ENCODE assay signal across 29 mouse cellular contexts in genomic region chr14:21952541-21952940, GRCm38 (mm10). TPM values are rescaled to one million over a fixed set of nuclear protein-coding genes. Genes with fewer than 3 reads are reported as not detected.
DNase-seq lines count a peak whose midpoint lies in the region; ATAC-seq and TF ChIP-seq lines count a peak whose summit lies in the region.
"Had no signal": no experiment of that assay in that cellular context is flagged by ENCODE, and none has a peak within 500 bp of the region (broad histone marks: within the 10 kb centered on the region; RNA-seq: fewer than 3 reads in every experiment).

No protein-coding gene starts in this region.

- H3K9ac ChIP-seq in kidney, embryonic 15.5 days, result no peak overlapping the region
- H3K9ac ChIP-seq in limb, embryonic 12.5 days (replicated peaks), result no peak overlapping the region
- H3K9ac ChIP-seq in stomach, postnatal 0 days (ENCODE audit: low read length), result no peak overlapping the region
- H3K9ac ChIP-seq: heart, embryonic 13.5 days; hindbrain, embryonic 15.5 days; liver, embryonic 15.5 days; lung, embryonic 14.5 days; midbrain, embryonic 15.5 days; neural tube, embryonic 13.5 days had no signal

- no peak overlapping the region for H3K4me3 ChIP-seq in kidney, embryonic 15.5 days (replicated peaks)
- no peak overlapping the region for H3K4me3 ChIP-seq in limb, embryonic 12.5 days (replicated peaks)
- no peak overlapping the region for H3K4me3 ChIP-seq in stomach, postnatal 0 days (ENCODE audit: low read depth, low read length)
- H3K4me3 ChIP-seq: gastrocnemius, adult 2 months; heart, embryonic 13.5 days; hindbrain, embryonic 10.5 days; hindbrain, embryonic 15.5 days; liver, embryonic 15.5 days; midbrain, embryonic 15.5 days; neural tube, embryonic 13.5 days had no signal

- no peak for DNase-seq in kidney, adult 8-10 months
- peak; percentile 42 for DNase-seq in forelimb bud, embryonic 11.5 days (ENCODE audit: low read depth, low spot score)
- no peak for DNase-seq in stomach, postnatal 0 days (ENCODE audit: low spot score)
- no peak for DNase-seq in layer of hippocampus, adult 18-20 months (ENCODE audit: low spot score in 2 of 2)
- no peak for DNase-seq in urinary bladder, postnatal 4 days (ENCODE audit: low spot score in 2 of 2)
- DNase-seq: adrenal gland, postnatal 10 days; cerebellum, adult 8-10 months; cerebellum, postnatal 25 days; gastrocnemius, adult 2 months; gastrocnemius, postnatal 36 days; heart, postnatal 10 days; kidney, adult 9 months; layer of hippocampus, postnatal 36 days; lung, embryonic 14.5 days; lung, postnatal 14 days; right cerebral cortex, postnatal 14 days; thymus, adult 18-20 months; thymus, postnatal 25 days had no signal

- ATAC-seq in kidney, embryonic 15.5 days (replicated peaks; ENCODE audit: low FRiP score), result peak; percentile 46
- ATAC-seq in limb, embryonic 12.5 days (ENCODE audit: insufficient number of reproducible peaks, insufficient read depth, low FRiP score, low TSS enrichment, low read depth), result 0 out of 2 replicates have a peak, but pooled peaks have one; percentile 14
- 0 out of 2 replicates have a peak, but pooled peaks have one; percentile 2 for ATAC-seq in stomach, postnatal 0 days (ENCODE audit: low FRiP score, low TSS enrichment)
- ATAC-seq: forebrain, embryonic 14.5 days; inflammation-experienced regulatory T-cells, adult 6 months; midbrain, embryonic 15.5 days; Patski had no signal

- H3K9me3 ChIP-seq in kidney, embryonic 15.5 days (replicated peaks), result no peaks in the 10 kb centered on the region
- H3K9me3 ChIP-seq in limb, embryonic 12.5 days, result peaks cover 7% of the 10 kb centered on the region; the same call in 1 of the 2 replicates
- H3K9me3 ChIP-seq in stomach, postnatal 0 days (ENCODE audit: control insufficient read depth, low read length), result no peaks in the 10 kb centered on the region
- H3K9me3 ChIP-seq: heart, embryonic 13.5 days; hindbrain, embryonic 15.5 days; liver, embryonic 15.5 days; midbrain, embryonic 15.5 days; neural tube, embryonic 13.5 days had no signal

- H3K36me3 ChIP-seq in kidney, embryonic 15.5 days, result no peaks in the 10 kb centered on the region
- no peaks in the 10 kb centered on the region for H3K36me3 ChIP-seq in limb, embryonic 12.5 days
- no peaks in the 10 kb centered on the region for H3K36me3 ChIP-seq in stomach, postnatal 0 days (ENCODE audit: control insufficient read depth, insufficient read depth, low read length)
- H3K36me3 ChIP-seq: heart, embryonic 13.5 days; hindbrain, embryonic 10.5 days; hindbrain, embryonic 15.5 days; liver, embryonic 15.5 days; midbrain, embryonic 15.5 days; neural tube, embryonic 13.5 days had no signal

- TF ChIP-seq CTCF in stomach, postnatal 0 days (IDR thresholded peaks at IDR 0.05; ENCODE audit: low read depth), result no peak

- no peak for TF ChIP-seq EP300 in stomach, postnatal 0 days (optimal IDR thresholded peaks at IDR 0.05)

- peaks cover 2% of the 10 kb centered on the region; the same call in 1 of the 2 replicates for H3K27me3 ChIP-seq in kidney, embryonic 15.5 days
- H3K27me3 ChIP-seq in limb, embryonic 12.5 days, result peaks cover 57% of the 10 kb centered on the region
- no peaks in the 10 kb centered on the region for H3K27me3 ChIP-seq in stomach, postnatal 0 days (ENCODE audit: control insufficient read depth, insufficient read depth, low read length)
- H3K27me3 ChIP-seq: heart, embryonic 13.5 days; hindbrain, embryonic 15.5 days; liver, embryonic 15.5 days; midbrain, embryonic 15.5 days; neural tube, embryonic 13.5 days; Patski had no signal

- 28% methylated on average over 7 of the region's 7 CpGs for WGBS in kidney, embryonic 15.5 days
- 23% methylated on average over 7 of the region's 7 CpGs for WGBS in limb, embryonic 12.5 days
- WGBS in stomach, postnatal 0 days, result 76% methylated on average over 7 of the region's 7 CpGs

- peak overlapping the region; percentile 12; the same call in 1 of the 2 replicates for H3K4me2 ChIP-seq in kidney, embryonic 15.5 days
- peak overlapping the region; percentile 34 for H3K4me2 ChIP-seq in limb, embryonic 12.5 days
- no peak overlapping the region for H3K4me2 ChIP-seq in stomach, postnatal 0 days (replicated peaks; ENCODE audit: low read depth)
- H3K4me2 ChIP-seq: heart, embryonic 13.5 days; hindbrain, embryonic 15.5 days; liver, embryonic 15.5 days; lung, embryonic 14.5 days; midbrain, embryonic 15.5 days; neural tube, embryonic 13.5 days had no signal

- H3K4me1 ChIP-seq in kidney, embryonic 15.5 days, result peaks cover 22% of the 10 kb centered on the region
- peaks cover 27% of the 10 kb centered on the region for H3K4me1 ChIP-seq in limb, embryonic 12.5 days (replicated peaks)
- H3K4me1 ChIP-seq in stomach, postnatal 0 days (replicated peaks; ENCODE audit: control insufficient read depth, insufficient read depth), result no peaks in the 10 kb centered on the region
- H3K4me1 ChIP-seq: heart, embryonic 13.5 days; hindbrain, embryonic 10.5 days; hindbrain, embryonic 15.5 days; liver, embryonic 15.5 days; midbrain, embryonic 15.5 days had no signal

- peak overlapping the region; percentile 82 for H3K27ac ChIP-seq in kidney, embryonic 15.5 days
- H3K27ac ChIP-seq in limb, embryonic 12.5 days, result peak overlapping the region; percentile 70
- H3K27ac ChIP-seq in stomach, postnatal 0 days (replicated peaks), result no peak overlapping the region
- H3K27ac ChIP-seq: gastrocnemius, adult 2 months; heart, embryonic 13.5 days; hindbrain, embryonic 10.5 days; hindbrain, embryonic 15.5 days; liver, embryonic 15.5 days; midbrain, embryonic 15.5 days; neural tube, embryonic 13.5 days had no signal

RNA-seq across cellular contexts. Expression of gene Zfp503, which starts 36.9 kb away (rescaled TPM):
- polyA plus RNA-seq in kidney, embryonic 15.5 days (2015; fragmentation: Nextera tagmentation; extraction: Ambion mirVana), result 37.0 and 39.5 TPM in 2 replicates
- 46.0 and 47.1 TPM in 2 replicates for polyA plus RNA-seq in limb, embryonic 12.5 days (2016; fragmentation: Nextera tagmentation; extraction: Ambion mirVana)
- polyA plus RNA-seq in stomach, postnatal 0 days (2015; fragmentation: Nextera tagmentation; extraction: Ambion mirVana), result 10.0 and 11.3 TPM in 2 replicates
- total RNA-seq in layer of hippocampus, adult 18-20 months (2021), result 1 to 10 TPM; 3.6 to 4.1 TPM
- polyA plus RNA-seq: inflammation-experienced regulatory T-cells, adult 6 months had no signal
